Mouse (Mus musculus) liver, postnatal 0 days (tissue): ENCODE data around the gene Mef2a.

ENCODE experiments used
- CTCF ChIP-seq: sonication (generic); IDR thresholded peaks from 2 replicates; pipeline ENCODE4 v1.5.1; 2016; ENCODE audit warnings: antibody characterized with exemption, low read depth
- EP300 ChIP-seq: IDR thresholded peaks from 2 replicates; pipeline ENCODE4 v1.6.1; 2016; ENCODE audit warnings: antibody characterized with exemption, low read depth, mild to moderate bottlenecking

- TF ChIP-seq CTCF, result no peak
- no peak for TF ChIP-seq EP300
Observed at GRCm38 (mm10) chr7:67384942-67385872, 12.5 kb upstream of the Mef2a start.
